Mouse (Mus musculus) olfactory bulb, adult 2 months (tissue): ENCODE data around the gene Lrmda.

Source experiments
- CTCF ChIP-seq: fragments of 200-500 bp; IDR thresholded peaks from 2 replicates; pipeline ENCODE4 v1.5.1; 2012; ENCODE audit warnings: low read depth, mild to moderate bottlenecking, low read length, moderate library complexity; ENCODE audit not compliant: insufficient read depth
- POLR2A ChIP-seq: fragments of 200-500 bp; IDR thresholded peaks from 2 replicates; pipeline ENCODE4 v1.6.1; 2012; ENCODE audit warnings: mild to moderate bottlenecking, low read depth, low read length, moderate library complexity; ENCODE audit not compliant: insufficient read depth

- TF ChIP-seq CTCF (no peak), POLR2A (no peak)
These were observed 688.6 kb downstream of the Lrmda start for GRCm38 (mm10) chr14:22707958-22708701.
